Comparison of ENCODE assay signal across 10 mouse cellular contexts in genomic region chr4:47246811-47247210, GRCm38 (mm10). TPM values are rescaled to one million over a fixed set of nuclear protein-coding genes. Genes with fewer than 3 reads are reported as not detected.
DNase-seq lines count a peak whose midpoint lies in the region; ATAC-seq and TF ChIP-seq lines count a peak whose summit lies in the region.
"Had no signal": no experiment of that assay in that cellular context is flagged by ENCODE, and none has a peak within 500 bp of the region (broad histone marks: within the 10 kb centered on the region; RNA-seq: fewer than 3 reads in every experiment).

No protein-coding gene starts in this region.

- peak; percentile 86 for DNase-seq in CD4-positive, CD25-positive, alpha-beta regulatory T cell, adult 2 months (ENCODE audit: low read depth, low spot score)
- peak; percentile 27 for DNase-seq in mesoderm, embryonic 11.5 days (ENCODE audit: low read depth, low spot score)
- DNase-seq in right cerebral cortex, postnatal 14 days, result no peak
- DNase-seq in cerebellum, adult 11 months, result no peak
- DNase-seq: adrenal gland, postnatal 10 days; gastrocnemius, postnatal 14 days had no signal

- no peaks in the 10 kb centered on the region for H3K36me3 ChIP-seq in intestine, postnatal 0 days (ENCODE audit: control insufficient read depth, insufficient read depth)
- no peaks in the 10 kb centered on the region for H3K36me3 ChIP-seq in intestine, embryonic 16.5 days (ENCODE audit: control insufficient read depth, insufficient read depth, low read length)

- peak; percentile 71 for TF ChIP-seq CTCF in intestine, postnatal 0 days (IDR thresholded peaks at IDR 0.05; ENCODE audit: low read depth)
- peak; percentile 37; the same call in 1 of the 2 replicates for TF ChIP-seq CTCF in bone marrow, adult 2 months (IDR thresholded peaks at IDR 0.05; ENCODE audit: control insufficient read depth, insufficient read depth, low read length)

- H3K4me3 ChIP-seq in intestine, postnatal 0 days (ENCODE audit: low read depth, low read length), result no peak overlapping the region
- no peak overlapping the region for H3K4me3 ChIP-seq in intestine, embryonic 16.5 days (ENCODE audit: low read length)
- no peak overlapping the region for H3K4me3 ChIP-seq in bone marrow, adult 2 months (replicated peaks; ENCODE audit: control insufficient read depth, low read depth, low read length)

- no peaks in the 10 kb centered on the region for H3K4me1 ChIP-seq in intestine, postnatal 0 days (replicated peaks; ENCODE audit: control insufficient read depth, insufficient read depth, low read length)
- H3K4me1 ChIP-seq in intestine, embryonic 16.5 days (ENCODE audit: control insufficient read depth, insufficient read depth, low read length), result peaks cover 3% of the 10 kb centered on the region
- H3K4me1 ChIP-seq in bone marrow, adult 2 months (ENCODE audit: control insufficient read depth, insufficient read depth, low read length), result no peaks in the 10 kb centered on the region; the same call in 1 of the 2 replicates

- no peak for ATAC-seq in intestine, postnatal 0 days
- no peak for ATAC-seq in intestine, embryonic 16.5 days
- ATAC-seq in erythroid progenitor cell, adult 5-6 weeks (replicated peaks; ENCODE audit: low FRiP score, poor library complexity, severe bottlenecking), result no peak; the same call in 1 of the 2 replicates

- H3K27ac ChIP-seq in intestine, postnatal 0 days (ENCODE audit: low read depth, low read length), result no peak overlapping the region
- no peak overlapping the region for H3K27ac ChIP-seq in intestine, embryonic 16.5 days (ENCODE audit: low read length)
- H3K27ac ChIP-seq in bone marrow, adult 2 months (ENCODE audit: control insufficient read depth, insufficient read depth, low read depth, low read length, poor library complexity), result no peak overlapping the region

- H3K9ac ChIP-seq in intestine, postnatal 0 days (ENCODE audit: low read depth, low read length), result no peak overlapping the region
- H3K9ac ChIP-seq in intestine, embryonic 16.5 days (ENCODE audit: low read depth, low read length), result no peak overlapping the region

- no peak for TF ChIP-seq POLR2A in bone marrow, adult 2 months (IDR thresholded peaks at IDR 0.05; ENCODE audit: borderline replicate concordance, control insufficient read depth, low read depth, low read length)

- 61% methylated on average over 8 of the region's 8 CpGs for WGBS in intestine, postnatal 0 days
- WGBS in intestine, embryonic 16.5 days, result 60% methylated on average over 8 of the region's 8 CpGs
- 25% methylated on average over 8 of the region's 8 CpGs for WGBS in bone marrow, adult 2 months

- H3K4me2 ChIP-seq in intestine, postnatal 0 days (replicated peaks; ENCODE audit: low read depth), result no peak overlapping the region
- no peak overlapping the region for H3K4me2 ChIP-seq in intestine, embryonic 16.5 days (ENCODE audit: low read depth, low read length)

- H3K9me3 ChIP-seq in intestine, postnatal 0 days (ENCODE audit: control insufficient read depth), result no peaks in the 10 kb centered on the region
- H3K9me3 ChIP-seq in intestine, embryonic 16.5 days (ENCODE audit: control insufficient read depth, low read length), result no peaks in the 10 kb centered on the region

- H3K27me3 ChIP-seq in intestine, postnatal 0 days (replicated peaks; ENCODE audit: control insufficient read depth, insufficient read depth, low read length), result no peaks in the 10 kb centered on the region
- H3K27me3 ChIP-seq in intestine, embryonic 16.5 days (replicated peaks; ENCODE audit: control insufficient read depth, insufficient read depth, low read length), result no peaks in the 10 kb centered on the region

RNA-seq across cellular contexts. Expression of gene Col15a1, which starts 38.9 kb away (rescaled TPM):
- 13.0 and 13.1 TPM in 2 replicates for polyA plus RNA-seq in intestine, postnatal 0 days (2015; fragmentation: Nextera tagmentation; extraction: Ambion mirVana)
- polyA plus RNA-seq in intestine, embryonic 16.5 days (2015; fragmentation: Nextera tagmentation; extraction: Ambion mirVana), result 12.7 and 15.1 TPM in 2 replicates
- 0.72 and 1.8 TPM in 2 replicates for polyA plus RNA-seq in bone marrow, adult 2 months (2011; ENCODE audit: insufficient read depth, insufficient read length, low replicate concordance, missing spikeins)
- total RNA-seq in erythroid progenitor cell, adult 5-6 weeks (2015; ENCODE audit: low replicate concordance), result not detected in 2 replicates
- not detected in 2 replicates for total RNA-seq in erythroid progenitor cell, adult 5-6 weeks (2017; ENCODE audit: low replicate concordance)

Comparison
In these comparisons a context has a peak if more than half of its experiments do, and no peak if none do; other contexts are left out.
1. DNase-seq: peak in CD4-positive, CD25-positive, alpha-beta regulatory T cell, adult 2 months (single experiment) and mesoderm, embryonic 11.5 days (single experiment); none in right cerebral cortex, postnatal 14 days (single experiment) and cerebellum, adult 11 months (single experiment).